Comparison of ENCODE assay signal across 10 mouse cellular contexts in genomic region chr8:105275387-105275786, GRCm38 (mm10). TPM values are rescaled to one million over a fixed set of nuclear protein-coding genes. Genes with fewer than 3 reads are reported as not detected.
DNase-seq lines count a peak whose midpoint lies in the region; ATAC-seq lines count a peak whose summit lies in the region.
"Had no signal": no experiment of that assay in that cellular context is flagged by ENCODE, and none has a peak within 500 bp of the region (broad histone marks: within the 10 kb centered on the region; RNA-seq: fewer than 3 reads in every experiment).

No protein-coding gene starts in this region.

- no peak overlapping the region for H3K9ac ChIP-seq in kidney, embryonic 14.5 days (ENCODE audit: low read depth, low read length)
- no peak overlapping the region for H3K9ac ChIP-seq in embryonic facial prominence, embryonic 11.5 days (replicated peaks; ENCODE audit: low read length)
- H3K9ac ChIP-seq in forebrain, embryonic 15.5 days (replicated peaks) = no peak overlapping the region
- H3K9ac ChIP-seq in midbrain, embryonic 12.5 days (replicated peaks) = no peak overlapping the region

- H3K4me3 ChIP-seq in kidney, embryonic 14.5 days (ENCODE audit: low read length) = no peak overlapping the region
- H3K4me3 ChIP-seq in embryonic facial prominence, embryonic 11.5 days (ENCODE audit: low read depth, low read length) = peak overlapping the region; percentile 30; the same call in 1 of the 2 replicates
- H3K4me3 ChIP-seq in forebrain, embryonic 15.5 days = no peak overlapping the region
- peak overlapping the region; percentile 45; the same call in 1 of the 2 replicates for H3K4me3 ChIP-seq in midbrain, embryonic 12.5 days

- H3K4me1 ChIP-seq in kidney, embryonic 14.5 days (ENCODE audit: control insufficient read depth, insufficient read depth, low read length) = peaks cover 17% of the 10 kb centered on the region; the same call in 1 of the 2 replicates
- peaks cover 8% of the 10 kb centered on the region for H3K4me1 ChIP-seq in embryonic facial prominence, embryonic 11.5 days (ENCODE audit: control insufficient read depth, insufficient read depth, low read length)
- peaks cover 30% of the 10 kb centered on the region for H3K4me1 ChIP-seq in forebrain, embryonic 15.5 days
- H3K4me1 ChIP-seq in midbrain, embryonic 12.5 days = peaks cover 29% of the 10 kb centered on the region

- no peaks in the 10 kb centered on the region for H3K9me3 ChIP-seq in kidney, embryonic 14.5 days (ENCODE audit: control insufficient read depth, low read length)
- H3K9me3 ChIP-seq in embryonic facial prominence, embryonic 11.5 days (replicated peaks; ENCODE audit: control insufficient read depth, low read length) = no peaks in the 10 kb centered on the region
- H3K9me3 ChIP-seq in forebrain, embryonic 15.5 days = no peaks in the 10 kb centered on the region
- H3K9me3 ChIP-seq in midbrain, embryonic 12.5 days = no peaks in the 10 kb centered on the region

- no peak for ATAC-seq in kidney, embryonic 14.5 days (ENCODE audit: low FRiP score, low TSS enrichment)
- no peak for ATAC-seq in embryonic facial prominence, embryonic 11.5 days (replicated peaks; ENCODE audit: insufficient number of reproducible peaks, low FRiP score, low TSS enrichment, low read depth)
- no peak for ATAC-seq in forebrain, embryonic 15.5 days (replicated peaks)
- ATAC-seq in midbrain, embryonic 12.5 days (ENCODE audit: low FRiP score, low read depth) = no peak

- H3K27ac ChIP-seq in kidney, embryonic 14.5 days (ENCODE audit: low read depth, low read length) = no peak overlapping the region
- H3K27ac ChIP-seq in embryonic facial prominence, embryonic 11.5 days (replicated peaks; ENCODE audit: low read depth, low read length) = no peak overlapping the region
- no peak overlapping the region for H3K27ac ChIP-seq in forebrain, embryonic 15.5 days (replicated peaks)
- H3K27ac ChIP-seq in midbrain, embryonic 12.5 days (replicated peaks) = no peak overlapping the region

- WGBS in kidney, embryonic 14.5 days = 11% methylated on average over 11 of the region's 11 CpGs
- WGBS in embryonic facial prominence, embryonic 11.5 days = 6% methylated on average over 10 of the region's 11 CpGs
- 7% methylated on average over 11 of the region's 11 CpGs for WGBS in forebrain, embryonic 15.5 days
- WGBS in midbrain, embryonic 12.5 days = 8% methylated on average over 9 of the region's 11 CpGs

- H3K27me3 ChIP-seq in kidney, embryonic 14.5 days (ENCODE audit: control insufficient read depth, insufficient read depth, low read length) = peaks cover 95% of the 10 kb centered on the region
- H3K27me3 ChIP-seq in embryonic facial prominence, embryonic 11.5 days (ENCODE audit: control insufficient read depth, insufficient read depth, low read length) = peaks cover 87% of the 10 kb centered on the region
- H3K27me3 ChIP-seq in forebrain, embryonic 15.5 days = peaks cover 78% of the 10 kb centered on the region
- peaks cover 99% of the 10 kb centered on the region for H3K27me3 ChIP-seq in midbrain, embryonic 12.5 days

- peak overlapping the region; percentile 53; the same call in 1 of the 2 replicates for H3K4me2 ChIP-seq in kidney, embryonic 14.5 days (replicated peaks; ENCODE audit: low read depth, low read length)
- no peak overlapping the region for H3K4me2 ChIP-seq in embryonic facial prominence, embryonic 11.5 days (ENCODE audit: low read depth, low read length)
- H3K4me2 ChIP-seq in forebrain, embryonic 15.5 days (replicated peaks) = peak overlapping the region; percentile 67; the same call in 1 of the 2 replicates
- H3K4me2 ChIP-seq in midbrain, embryonic 12.5 days (replicated peaks) = peak overlapping the region; percentile 79

- H3K36me3 ChIP-seq in kidney, embryonic 14.5 days (ENCODE audit: control insufficient read depth, insufficient read depth, low read length) = no peaks in the 10 kb centered on the region
- H3K36me3 ChIP-seq in embryonic facial prominence, embryonic 11.5 days (replicated peaks; ENCODE audit: control insufficient read depth, insufficient read depth, low read depth, low read length) = no peaks in the 10 kb centered on the region
- 0 out of 2 replicates have a peak, but pooled peaks cover 4% of the 10 kb centered on the region for H3K36me3 ChIP-seq in forebrain, embryonic 15.5 days
- H3K36me3 ChIP-seq in midbrain, embryonic 12.5 days = peaks cover 6% of the 10 kb centered on the region; the same call in 1 of the 2 replicates

- no peak for DNase-seq in kidney, adult 18-20 months
- DNase-seq in embryonic facial prominence, embryonic 11.5 days (ENCODE audit: low spot score) = no peak
- DNase-seq in natural killer cell, adult 2 months (ENCODE audit: low spot score in 2 of 2) = no peak
- no peak for DNase-seq in Muller cell, postnatal 12 days (ENCODE audit: inconsistent ontology term)
- DNase-seq in right cerebral cortex, adult 2 months (ENCODE audit: low spot score in 2 of 2) = no peak
- DNase-seq: adrenal gland, postnatal 10 days; gastrocnemius, postnatal 10 days had no signal

RNA-seq across cellular contexts. Expression of gene Nol3, which starts 0.6 kb away (rescaled TPM):
- 0.85 and 1.1 TPM in 2 replicates for polyA plus RNA-seq in kidney, embryonic 14.5 days (2014; fragmentation: Nextera tagmentation; extraction: Ambion mirVana)
- polyA plus RNA-seq in embryonic facial prominence, embryonic 11.5 days (2014; fragmentation: Nextera tagmentation; extraction: Ambion mirVana) = 0.84 and 1.2 TPM in 2 replicates
- 2.0 and 2.2 TPM in 2 replicates for polyA plus RNA-seq in forebrain, embryonic 15.5 days (2015; fragmentation: Nextera tagmentation; extraction: Ambion mirVana)
- 3.3 and 3.9 TPM in 2 replicates for polyA plus RNA-seq in midbrain, embryonic 12.5 days (2016; fragmentation: Nextera tagmentation; extraction: Ambion mirVana)

RNA-seq across cellular contexts. Expression of gene Hsf4, which starts 5.8 kb away (rescaled TPM):
- polyA plus RNA-seq in kidney, embryonic 14.5 days (2014; fragmentation: Nextera tagmentation; extraction: Ambion mirVana) = not detected in 2 replicates
- polyA plus RNA-seq in embryonic facial prominence, embryonic 11.5 days (2014; fragmentation: Nextera tagmentation; extraction: Ambion mirVana) = 0.13 TPM in 1 of 2 replicates, not detected in the other
- 0.15 and 0.34 TPM in 2 replicates for polyA plus RNA-seq in forebrain, embryonic 15.5 days (2015; fragmentation: Nextera tagmentation; extraction: Ambion mirVana)
- polyA plus RNA-seq in midbrain, embryonic 12.5 days (2016; fragmentation: Nextera tagmentation; extraction: Ambion mirVana) = 0.14 TPM in 1 of 2 replicates, not detected in the other

RNA-seq across cellular contexts. Expression of gene Fbxl8, which starts 10.9 kb away (rescaled TPM):
- 1.5 and 1.9 TPM in 2 replicates for polyA plus RNA-seq in kidney, embryonic 14.5 days (2014; fragmentation: Nextera tagmentation; extraction: Ambion mirVana)
- polyA plus RNA-seq in embryonic facial prominence, embryonic 11.5 days (2014; fragmentation: Nextera tagmentation; extraction: Ambion mirVana) = 1.2 and 2.0 TPM in 2 replicates
- polyA plus RNA-seq in forebrain, embryonic 15.5 days (2015; fragmentation: Nextera tagmentation; extraction: Ambion mirVana) = 0.72 and 0.85 TPM in 2 replicates
- 0.77 and 0.87 TPM in 2 replicates for polyA plus RNA-seq in midbrain, embryonic 12.5 days (2016; fragmentation: Nextera tagmentation; extraction: Ambion mirVana)

RNA-seq across cellular contexts. Expression of gene Tradd, which starts 11.0 kb away (rescaled TPM):
- 13.1 and 15.7 TPM in 2 replicates for polyA plus RNA-seq in kidney, embryonic 14.5 days (2014; fragmentation: Nextera tagmentation; extraction: Ambion mirVana)
- 14.0 and 16.6 TPM in 2 replicates for polyA plus RNA-seq in embryonic facial prominence, embryonic 11.5 days (2014; fragmentation: Nextera tagmentation; extraction: Ambion mirVana)
- polyA plus RNA-seq in forebrain, embryonic 15.5 days (2015; fragmentation: Nextera tagmentation; extraction: Ambion mirVana) = 21.1 and 23.7 TPM in 2 replicates
- polyA plus RNA-seq in midbrain, embryonic 12.5 days (2016; fragmentation: Nextera tagmentation; extraction: Ambion mirVana) = 11.0 and 14.6 TPM in 2 replicates

RNA-seq across cellular contexts. Expression of gene 4931428F04Rik, which starts 14.3 kb away (rescaled TPM):
- 4.3 and 10.4 TPM in 2 replicates for polyA plus RNA-seq in kidney, embryonic 14.5 days (2014; fragmentation: Nextera tagmentation; extraction: Ambion mirVana)
- polyA plus RNA-seq in embryonic facial prominence, embryonic 11.5 days (2014; fragmentation: Nextera tagmentation; extraction: Ambion mirVana) = 23.6 and 25.2 TPM in 2 replicates
- 96.2 and 101 TPM in 2 replicates for polyA plus RNA-seq in forebrain, embryonic 15.5 days (2015; fragmentation: Nextera tagmentation; extraction: Ambion mirVana)
- 54.8 and 59.8 TPM in 2 replicates for polyA plus RNA-seq in midbrain, embryonic 12.5 days (2016; fragmentation: Nextera tagmentation; extraction: Ambion mirVana)

Comparison
In these comparisons a context has a peak if more than half of its experiments do, and no peak if none do; other contexts are left out.
1. H3K4me3 ChIP-seq: peak in embryonic facial prominence, embryonic 11.5 days (single experiment) and midbrain, embryonic 12.5 days (single experiment); none in kidney, embryonic 14.5 days (single experiment) and forebrain, embryonic 15.5 days (single experiment).